Mouse (Mus musculus): ENCODE results near the gene 1700029F12Rik.
"Not testable (repeated sequence)": the region's sequence is repeated elsewhere in the genome, so short reads cannot be mapped to it uniquely, and the experiment has no call there.

1700029F12Rik gene

GRCm38 (mm10) chr13:97034262-97034661, at the start of gene 1700029F12Rik:
Gene 1700029F12Rik (minus strand): TSS chr13:97034362.
- in situ Hi-C loops (cut with MboI, MseI), result no loop called here

DNA sequence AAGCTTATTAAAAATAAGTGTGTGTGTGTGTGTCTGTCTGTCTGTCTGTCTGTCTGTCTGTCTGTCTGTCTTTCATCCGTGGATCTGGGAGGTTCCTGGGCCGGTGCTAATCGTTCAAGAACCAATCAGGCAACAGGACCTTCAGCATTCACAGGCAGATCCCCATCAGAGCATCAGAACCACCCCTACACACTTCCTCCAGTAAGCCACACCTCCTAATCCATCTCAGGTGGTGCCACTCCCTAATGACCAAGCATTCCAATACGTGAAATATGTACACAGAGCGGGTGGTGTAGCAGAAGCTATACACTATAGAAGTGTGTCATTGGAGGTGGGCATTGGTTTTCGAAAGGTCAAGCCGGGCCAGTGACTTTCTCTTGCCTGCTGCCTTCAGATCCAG, 48.3 kb upstream of the 1700029F12Rik start:
- in situ Hi-C loops (cut with MboI, MseI), result no loop called here

GRCm38 (mm10) chr13:97080615-97081014, 46.5 kb upstream of the 1700029F12Rik start:
- in situ Hi-C loops (cut with MboI, MseI), result no loop called here

GRCm38 (mm10) chr13:97080201-97080600, 46.0 kb upstream of the 1700029F12Rik start:
- in situ Hi-C loops (cut with MboI, MseI), result no loop called here

DNA sequence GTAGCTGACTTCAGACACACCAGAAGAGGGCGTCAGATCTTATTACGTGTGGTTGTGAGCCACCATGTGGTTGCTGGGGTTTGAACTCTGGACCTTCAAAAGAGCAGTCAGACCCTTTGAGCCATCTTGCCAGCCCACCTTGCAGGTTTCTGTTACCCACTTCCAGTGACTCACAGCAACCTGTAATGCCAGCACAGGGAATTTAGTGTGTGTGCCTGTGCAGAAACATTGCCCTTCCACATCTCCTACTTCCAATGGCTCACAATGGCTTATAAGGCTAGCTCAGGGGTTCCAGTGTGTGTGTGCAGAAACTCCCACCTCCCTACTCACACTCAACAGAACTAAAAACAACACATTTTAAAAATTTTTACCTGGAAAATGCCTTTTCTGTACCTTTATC, 43.4 kb upstream of the 1700029F12Rik start:
- in situ Hi-C loops (cut with MboI, MseI), result no loop called here

GRCm38 (mm10) chr13:97073497-97073896, 39.3 kb upstream of the 1700029F12Rik start:
- in situ Hi-C loops (cut with MboI, MseI), result no loop called here

GRCm38 (mm10) chr13:97071626-97072241, 37.6 kb upstream of the 1700029F12Rik start:
- in situ Hi-C loops (cut with MboI, MseI), result no loop called here

GRCm38 (mm10) chr13:97070931-97071625, 36.9 kb upstream of the 1700029F12Rik start:
- in situ Hi-C loops (cut with MboI, MseI), result no loop called here

DNA sequence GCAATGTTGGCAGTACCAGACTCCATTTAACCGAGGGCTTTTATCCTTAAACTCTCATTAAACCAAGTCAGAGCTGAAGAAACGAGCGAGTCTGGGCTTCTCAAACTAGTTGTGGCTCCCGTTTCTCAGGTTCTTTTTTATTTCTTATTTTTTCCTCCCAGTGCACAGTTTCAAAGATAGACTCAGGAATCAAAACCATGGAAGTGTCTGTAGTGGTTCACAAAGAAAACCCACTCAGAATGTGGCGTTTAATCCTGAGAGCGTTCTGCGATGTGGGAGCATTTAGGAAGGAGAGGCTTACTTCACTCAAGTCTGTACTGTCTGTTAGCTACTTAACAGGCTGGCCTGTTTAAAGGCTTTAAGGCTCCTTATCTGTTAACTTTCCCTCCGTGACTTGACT, 34.0 kb upstream of the 1700029F12Rik start:
- in situ Hi-C loops (cut with MboI, MseI), result no loop called here

DNA sequence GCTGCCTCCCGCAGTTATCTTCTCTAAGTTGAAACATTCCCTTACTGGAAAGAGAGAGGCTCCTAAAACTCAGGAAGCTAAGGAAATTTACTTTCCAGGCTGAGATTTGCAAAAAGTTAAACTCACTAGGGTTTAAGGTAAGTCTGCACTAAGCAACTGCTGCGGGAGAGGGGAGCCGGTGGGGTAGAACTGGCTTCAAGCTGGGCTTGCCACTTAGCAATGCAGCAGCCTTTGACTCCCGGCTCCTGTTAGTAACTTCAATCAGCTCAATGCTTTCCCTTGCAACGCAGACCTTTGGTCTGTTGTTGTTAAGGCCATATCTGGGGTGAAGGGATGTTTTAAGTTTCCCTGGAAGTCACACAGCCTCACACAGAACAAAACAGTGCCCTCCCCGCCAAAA, 33.5 kb upstream of the 1700029F12Rik start:
- in situ Hi-C loops (cut with MboI, MseI), result no loop called here

DNA sequence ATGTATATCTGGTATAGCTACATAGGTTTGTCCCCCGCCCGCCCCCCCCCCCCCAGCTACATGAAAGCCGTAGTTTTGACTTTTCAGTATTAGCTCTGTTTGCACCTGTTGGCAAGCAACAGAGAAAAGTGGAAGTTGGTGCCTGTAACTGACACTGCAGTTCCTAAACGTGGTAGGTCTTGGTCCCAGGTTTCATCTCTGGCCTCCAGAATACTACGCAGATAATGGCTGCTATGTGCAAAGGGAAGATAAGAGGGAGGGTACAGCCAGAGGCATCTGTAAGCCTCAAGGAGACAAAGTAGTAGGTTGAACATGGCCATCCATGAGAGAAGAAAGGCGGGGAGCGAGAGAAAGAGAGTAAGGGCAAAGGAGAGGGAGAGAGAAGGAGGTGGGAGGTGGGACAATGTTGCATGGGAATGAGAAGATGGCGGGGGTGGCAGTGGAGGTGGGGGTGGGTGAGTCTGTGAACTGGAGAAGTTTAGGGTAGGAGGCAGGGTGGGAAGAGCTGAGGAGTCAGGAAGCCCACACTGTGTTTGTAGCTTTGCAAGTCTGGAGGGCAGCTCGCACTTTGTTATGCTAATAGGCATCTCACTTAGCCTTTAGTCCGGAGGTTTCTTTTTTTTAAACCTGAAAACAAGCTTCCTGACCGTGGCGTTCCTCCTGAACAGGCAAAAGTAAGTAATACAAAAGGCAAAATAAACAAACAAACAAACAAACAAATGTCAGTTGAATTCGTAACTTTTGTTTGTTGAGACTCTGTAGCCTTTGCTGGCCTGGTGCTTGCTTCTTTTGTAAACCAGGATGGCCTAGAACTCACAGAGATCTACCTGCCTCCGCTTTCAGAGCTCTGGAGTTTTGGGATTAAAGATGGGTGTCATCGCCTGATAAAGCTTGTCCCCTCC, 32.7 kb upstream of the 1700029F12Rik start, which contains the start of gene Fam169a:
Gene Fam169a, plus strand, starts transcription at position 638 of the 902 bp plus-strand sequence.
- in situ Hi-C loops (cut with MboI, MseI), result no loop called here

GRCm38 (mm10) chr13:97064844-97065621, 30.9 kb upstream of the 1700029F12Rik start:
- in situ Hi-C loops (cut with MboI, MseI), result not testable (repeated sequence)

- in situ Hi-C loops (cut with MboI, MseI), result no loop called here
Observed at GRCm38 (mm10) chr13:97064413-97064812, 30.3 kb upstream of the 1700029F12Rik start.

- in situ Hi-C loops (cut with MboI, MseI), result no loop called here
Observed at GRCm38 (mm10) chr13:97063431-97063830, 29.3 kb upstream of the 1700029F12Rik start.

DNA sequence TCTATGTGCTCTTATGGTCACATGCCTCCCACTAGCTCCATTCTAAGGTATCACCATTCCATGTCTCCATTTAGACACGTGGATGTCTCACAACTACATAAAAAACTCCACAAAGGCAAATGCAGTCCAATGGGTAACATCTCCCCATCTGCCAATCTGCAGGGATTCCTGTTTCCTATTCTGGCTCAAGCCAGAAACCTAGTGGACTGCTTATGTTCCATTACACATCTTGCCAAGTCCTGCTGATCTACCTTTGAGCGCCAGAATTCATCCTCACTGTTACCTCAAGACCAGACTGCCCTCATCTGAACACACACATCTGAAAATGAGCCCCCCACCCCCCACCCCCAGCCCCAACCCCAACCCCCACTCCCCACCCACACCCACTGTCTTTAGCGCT, 28.0 kb upstream of the 1700029F12Rik start:
- in situ Hi-C loops (cut with MboI, MseI), result no loop called here

- in situ Hi-C loops (cut with MboI, MseI), result no loop called here
Observed at GRCm38 (mm10) chr13:97060331-97060730, 26.2 kb upstream of the 1700029F12Rik start.

DNA sequence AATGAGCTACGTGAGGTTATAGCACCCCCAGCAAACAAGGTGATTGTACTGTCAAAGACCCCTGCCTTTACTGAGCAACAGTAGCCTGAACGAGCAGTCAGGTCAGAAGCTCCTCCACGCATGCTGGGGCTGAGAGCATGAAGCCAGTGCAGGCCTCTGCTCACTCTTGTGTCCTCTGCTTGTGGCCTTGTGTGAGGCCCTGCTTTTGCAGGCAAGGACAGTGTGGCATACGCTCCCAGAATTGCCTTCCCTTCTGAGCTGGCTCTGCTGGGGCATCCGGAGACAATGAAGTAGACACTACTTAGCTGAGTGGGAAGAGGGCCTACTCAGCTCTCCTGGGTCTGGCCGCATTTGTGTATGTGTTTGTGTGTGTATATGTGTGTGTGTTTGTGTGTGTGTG, 25.6 kb upstream of the 1700029F12Rik start:
- in situ Hi-C loops (cut with MboI, MseI), result no loop called here

GRCm38 (mm10) chr13:97057817-97058216, 23.7 kb upstream of the 1700029F12Rik start:
- in situ Hi-C loops (cut with MboI, MseI), result no loop called here

DNA sequence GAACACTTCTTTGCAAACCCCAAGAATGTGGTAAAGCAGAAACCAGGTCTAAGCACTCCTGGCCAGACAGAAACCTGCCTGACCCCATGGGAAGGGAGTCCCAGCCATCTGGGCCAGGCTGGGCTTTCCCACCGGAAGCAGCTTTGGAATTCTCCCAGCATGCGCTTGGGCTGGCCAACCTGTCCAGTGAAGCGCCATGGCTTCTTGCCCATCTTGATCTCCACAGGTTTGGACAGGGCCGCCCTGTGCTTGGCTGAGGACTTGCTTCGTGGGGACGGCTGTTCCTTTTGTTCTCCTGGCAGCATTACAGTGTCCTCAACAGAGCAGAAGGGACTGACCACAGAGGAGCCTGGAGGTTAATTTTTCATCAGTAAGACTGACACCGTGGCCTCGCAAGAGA, 19.7 kb upstream of the 1700029F12Rik start:
- in situ Hi-C loops (cut with MboI, MseI), result no loop called here

GRCm38 (mm10) chr13:97052667-97053066, 18.5 kb upstream of the 1700029F12Rik start:
- in situ Hi-C loops (cut with MboI, MseI), result no loop called here

GRCm38 (mm10) chr13:97051158-97051557, 17.0 kb upstream of the 1700029F12Rik start:
- in situ Hi-C loops (cut with MboI, MseI), result no loop called here

Data from T-helper 1 cell (primary cell).